Mouse (Mus musculus) midbrain, embryonic 10.5 days (tissue): ENCODE measurements at regions not wholly inside any gene's neighbourhood (a gene's known extent, or its start where the extent isn't known, plus 50 kb on each side); places are given as distances from the start of the nearest gene placed in this dataset.

Experiments used
- DNase-seq: peaks from one replicate; pipeline ENCODE4 v3.0.0-alpha.2; 2017; ENCODE audit warnings: low spot score
- H3K27ac ChIP-seq: fragments of 300-500 bp; sonication (generic); replicated peaks from 2 replicates; pipeline ENCODE4 v1.5.1; 2016; ENCODE audit warnings: mild to moderate bottlenecking
- H3K27me3 ChIP-seq: fragments of 300-500 bp; sonication (generic); 2 replicates; pipeline ENCODE4 v1.6.1; 2016; ENCODE audit warnings: low read depth, mild to moderate bottlenecking; ENCODE audit not compliant: poor library complexity, severe bottlenecking
- H3K36me3 ChIP-seq: fragments of 300-500 bp; sonication (generic); 2 replicates; pipeline ENCODE4 v1.6.1; 2016; ENCODE audit warnings: mild to moderate bottlenecking, moderate library complexity
- H3K4me1 ChIP-seq: fragments of 300-500 bp; sonication (generic); 2 replicates; pipeline ENCODE4 v1.6.1; 2016
- H3K4me3 ChIP-seq: fragments of 300-500 bp; sonication (generic); 2 replicates; pipeline ENCODE4 v1.5.1; 2016; ENCODE audit warnings: mild to moderate bottlenecking, moderate library complexity
- H3K9me3 ChIP-seq: fragments of 300-500 bp; sonication (generic); replicated peaks from 2 replicates; pipeline ENCODE4 v1.6.1; 2016; ENCODE audit warnings: mild to moderate bottlenecking
- WGBS: fragments of 180-500 bp; shearing (Covaris S2); methylation state at CpG from one replicate; pipeline ENCODE4 v1.1.7; 2016; 5-methylcytosine and 5-hydroxymethylcytosine counted together

GRCm38 (mm10) chr12:7918967-7919708, 58.3 kb upstream of the Apob start:
- no peak overlapping the region for H3K4me3 ChIP-seq
- 91% methylated on average over 4 of the region's 4 CpGs for WGBS
- no peaks in the 10 kb centered on the region for H3K36me3 ChIP-seq
- H3K4me1 ChIP-seq = no peaks in the 10 kb centered on the region
- H3K27ac ChIP-seq = no peak overlapping the region
- H3K9me3 ChIP-seq = no peaks in the 10 kb centered on the region
- H3K27me3 ChIP-seq = no peaks in the 10 kb centered on the region
- no peak for DNase-seq

DNA sequence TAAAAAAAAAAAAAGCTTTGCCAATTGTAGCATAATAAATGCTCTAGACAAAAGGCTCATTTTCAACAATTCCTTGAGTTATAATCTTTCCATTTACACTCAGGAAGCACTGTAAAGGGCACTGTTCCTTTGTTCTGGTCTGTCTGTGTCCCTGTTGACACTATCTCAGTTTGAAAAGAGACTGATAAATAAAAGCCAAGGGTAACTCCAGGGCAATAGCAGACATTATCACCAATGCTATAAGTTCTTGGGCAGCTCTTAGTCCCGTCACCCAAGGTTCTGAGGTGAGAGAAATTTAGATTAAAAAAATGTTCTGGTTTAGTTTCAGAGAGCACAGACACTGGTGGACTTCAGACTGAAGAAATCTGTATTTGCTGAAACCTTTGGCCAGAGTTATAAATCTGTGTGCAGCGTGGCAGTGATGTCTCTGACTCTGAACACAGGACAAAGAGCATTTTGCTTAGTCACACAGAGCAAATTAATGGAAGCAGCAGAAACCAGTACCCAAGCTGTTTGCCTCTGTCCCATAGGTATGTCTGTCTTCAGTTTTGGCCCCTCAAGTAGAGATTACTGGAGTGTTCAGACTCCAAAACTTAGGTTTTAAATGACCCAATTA, 57.6 kb upstream of the Apob start:
- no peaks in the 10 kb centered on the region for H3K27me3 ChIP-seq
- 80% methylated on average over 2 of the region's 2 CpGs for WGBS

GRCm38 (mm10) chr12:7920888-7921287, 56.6 kb upstream of the Apob start:
- Histone ChIP-seq H3K36me3 (no peaks in the 10 kb centered on the region), H3K4me1 (no peaks in the 10 kb centered on the region), H3K27me3 (no peaks in the 10 kb centered on the region), H3K27ac (no peak overlapping the region), H3K4me3 (no peak overlapping the region), H3K9me3 (no peaks in the 10 kb centered on the region)
- DNase-seq = no peak
- WGBS = 87% methylated on average over 1 of the region's 1 CpGs

More for the DNA sequence above, 57.6 kb upstream of the Apob start:
- H3K9me3 ChIP-seq = no peaks in the 10 kb centered on the region
- H3K27ac ChIP-seq = no peak overlapping the region
- no peaks in the 10 kb centered on the region for H3K4me1 ChIP-seq
- DNase-seq = no peak
- no peaks in the 10 kb centered on the region for H3K36me3 ChIP-seq
- no peak overlapping the region for H3K4me3 ChIP-seq
